In genomic region chr4:105110684-105111035, GRCm38 (mm10) we compare ENCODE assay signal across 8 mouse cellular contexts. TPM values are rescaled to one million over a fixed set of nuclear protein-coding genes. Genes with fewer than 3 reads are reported as not detected.
DNase-seq lines count a peak whose midpoint lies in the region; ATAC-seq lines count a peak whose summit lies in the region.

No protein-coding gene starts in this region.

- H3K36me3 ChIP-seq in heart, embryonic 10.5 days = no peaks in the 10 kb centered on the region
- no peaks in the 10 kb centered on the region for H3K36me3 ChIP-seq in neural tube, embryonic 11.5 days (ENCODE audit: control insufficient read depth, insufficient read depth, low read length)
- no peaks in the 10 kb centered on the region for H3K36me3 ChIP-seq in liver, embryonic 13.5 days

- no peaks in the 10 kb centered on the region for H3K27me3 ChIP-seq in heart, embryonic 10.5 days (ENCODE audit: insufficient read depth, poor library complexity, severe bottlenecking)
- peaks cover 6% of the 10 kb centered on the region; the same call in 1 of the 2 replicates for H3K27me3 ChIP-seq in neural tube, embryonic 11.5 days (ENCODE audit: control insufficient read depth, insufficient read depth, low read length)
- H3K27me3 ChIP-seq in liver, embryonic 13.5 days = peaks cover 41% of the 10 kb centered on the region

- peak overlapping the region; percentile 82 for H3K4me3 ChIP-seq in heart, embryonic 10.5 days
- peak overlapping the region; percentile 76; the same call in 1 of the 2 replicates for H3K4me3 ChIP-seq in neural tube, embryonic 11.5 days (ENCODE audit: low read depth, low read length)
- no peak overlapping the region for H3K4me3 ChIP-seq in liver, embryonic 13.5 days (replicated peaks)

- 59% methylated on average over 4 of the region's 4 CpGs for WGBS in heart, embryonic 10.5 days
- WGBS in neural tube, embryonic 11.5 days = 55% methylated on average over 4 of the region's 4 CpGs
- WGBS in liver, embryonic 13.5 days (ENCODE audit: insufficient replicate concordance) = 44% methylated on average over 4 of the region's 4 CpGs

- H3K9ac ChIP-seq in neural tube, embryonic 11.5 days (ENCODE audit: low read length) = peak overlapping the region; percentile 4; the same call in 1 of the 2 replicates
- no peak overlapping the region for H3K9ac ChIP-seq in liver, embryonic 13.5 days

- H3K9me3 ChIP-seq in heart, embryonic 10.5 days = no peaks in the 10 kb centered on the region
- no peaks in the 10 kb centered on the region for H3K9me3 ChIP-seq in neural tube, embryonic 11.5 days (ENCODE audit: control insufficient read depth, low read length)
- H3K9me3 ChIP-seq in liver, embryonic 13.5 days (replicated peaks) = no peaks in the 10 kb centered on the region

- peak overlapping the region; percentile 93 for H3K4me2 ChIP-seq in neural tube, embryonic 11.5 days (ENCODE audit: low read depth)
- peak overlapping the region; percentile 68 for H3K4me2 ChIP-seq in liver, embryonic 13.5 days

- ATAC-seq in neural tube, embryonic 11.5 days (ENCODE audit: insufficient read depth, low FRiP score, low TSS enrichment) = no peak
- ATAC-seq in liver, embryonic 13.5 days (ENCODE audit: low read depth) = no peak

- peak; percentile 72 for DNase-seq in heart, embryonic 10.5 days (ENCODE audit: low spot score)
- DNase-seq in heart, postnatal 4 days = no peak
- no peak for DNase-seq in neural tube, embryonic 11.5 days (ENCODE audit: low spot score)
- DNase-seq in neural tube, embryonic 10.5 days (ENCODE audit: extremely low spot score, low spot score) = no peak
- no peak for DNase-seq in liver, embryonic 13.5 days
- DNase-seq in B cell, adult 2 months = no peak
- no peak for DNase-seq in c-Kit-positive CD71-positive TER-119-positive erythroid progenitor cells, embryonic 14.5 days (ENCODE audit: low spot score)
- DNase-seq in urinary bladder, postnatal 14 days (ENCODE audit: low spot score) = no peak

- H3K4me1 ChIP-seq in heart, embryonic 10.5 days = peaks cover 13% of the 10 kb centered on the region
- H3K4me1 ChIP-seq in neural tube, embryonic 11.5 days (ENCODE audit: control insufficient read depth, insufficient read depth, low read length) = peaks cover 7% of the 10 kb centered on the region; the same call in 1 of the 2 replicates
- H3K4me1 ChIP-seq in liver, embryonic 13.5 days (replicated peaks) = 0 out of 2 replicates have a peak, but pooled peaks cover 6% of the 10 kb centered on the region

- peak overlapping the region; percentile 94 for H3K27ac ChIP-seq in heart, embryonic 10.5 days
- no peak overlapping the region for H3K27ac ChIP-seq in neural tube, embryonic 11.5 days (ENCODE audit: low read depth, low read length)
- no peak overlapping the region for H3K27ac ChIP-seq in liver, embryonic 13.5 days

RNA-seq across cellular contexts. Expression of gene Prkaa2, which starts 1.0 kb away (rescaled TPM):
- 21.2 and 40.2 TPM in 2 replicates for polyA plus RNA-seq in heart, embryonic 10.5 days (2016; fragmentation: Nextera tagmentation; extraction: Ambion mirVana)
- total RNA-seq in heart, postnatal 4 days (2021) = 10 to 100 TPM; 88.5 to 89.9 TPM
- 5.0 and 5.7 TPM in 2 replicates for polyA plus RNA-seq in neural tube, embryonic 11.5 days (2014; fragmentation: Nextera tagmentation; extraction: Ambion mirVana)
- 0.22 and 0.37 TPM in 2 replicates for polyA plus RNA-seq in liver, embryonic 13.5 days (2015; fragmentation: Nextera tagmentation; extraction: Ambion mirVana)

RNA-seq across cellular contexts. Expression of gene Plpp3, which starts 46.5 kb away (rescaled TPM):
- 22.9 and 38.5 TPM in 2 replicates for polyA plus RNA-seq in heart, embryonic 10.5 days (2016; fragmentation: Nextera tagmentation; extraction: Ambion mirVana)
- total RNA-seq in heart, postnatal 4 days (2021) = 10 to 100 TPM; 46.0 to 47.7 TPM
- polyA plus RNA-seq in neural tube, embryonic 11.5 days (2014; fragmentation: Nextera tagmentation; extraction: Ambion mirVana) = 48.3 and 48.9 TPM in 2 replicates
- 11.7 and 12.8 TPM in 2 replicates for polyA plus RNA-seq in liver, embryonic 13.5 days (2015; fragmentation: Nextera tagmentation; extraction: Ambion mirVana)
